Mouse (Mus musculus): Measurements from ENCODE around the gene Apold1. TPM values are rescaled to one million over a fixed set of nuclear protein-coding genes. Genes with fewer than 3 reads are reported as not detected.

Apold1 gene
- polyA plus RNA-seq (2012; rRNA removed) = 2.3 and 2.9 TPM in 2 replicates

GRCm38 (mm10) chr6:134981231-134982062, at the start of gene Apold1:
Gene Apold1 (plus strand): TSS chr6:134981718.

GRCm38 (mm10) chr6:135011048-135011733, 29.7 kb downstream of the Apold1 start, which contains the start of gene Ddx47:
Gene Ddx47 (plus strand): TSS chr6:135011612.

Other genes with a start within 250 kb of the Apold1 start
- 10.5 and 11.0 TPM in 2 replicates for gene Dusp16, start 189.1 kb upstream of the Apold1 start, polyA plus RNA-seq (2012; rRNA removed)
- gene Crebl2, start 151.6 kb upstream of the Apold1 start, polyA plus RNA-seq (2012; rRNA removed) = 8.6 and 8.9 TPM in 2 replicates
- gene Gpr19, start 83.1 kb upstream of the Apold1 start, polyA plus RNA-seq (2012; rRNA removed) = 36.8 and 44.1 TPM in 2 replicates
- gene Cdkn1b, start 61.3 kb upstream of the Apold1 start, polyA plus RNA-seq (2012; rRNA removed) = 43.3 and 59.6 TPM in 2 replicates
- 92.2 and 95.7 TPM in 2 replicates for gene Ddx47, start 29.9 kb downstream of the Apold1 start, polyA plus RNA-seq (2012; rRNA removed)
- 0.32 and 0.48 TPM in 2 replicates for gene Gprc5a, start 83.9 kb downstream of the Apold1 start, polyA plus RNA-seq (2012; rRNA removed)
- gene Gprc5d, start 136.6 kb downstream of the Apold1 start, polyA plus RNA-seq (2012; rRNA removed) = not detected in 2 replicates
- gene Fam234b, start 216.3 kb downstream of the Apold1 start, polyA plus RNA-seq (2012; rRNA removed) = 62.2 and 64.4 TPM in 2 replicates
- gene Hebp1, start 216.3 kb downstream of the Apold1 start, polyA plus RNA-seq (2012; rRNA removed) = 6.5 and 9.0 TPM in 2 replicates

Measured in central nervous system, embryonic 14 days (tissue).